Mouse (Mus musculus) gastrocnemius, adult 2 months (tissue): ENCODE measurements at regions not wholly inside any gene's neighbourhood (a gene's known extent, or its start where the extent isn't known, plus 50 kb on each side); places are given as distances from the start of the nearest gene placed in this dataset.

ENCODE experiments used
- DNase-seq: peaks from one replicate; pipeline ENCODE4 v3.0.0; 2022
- H3K27ac ChIP-seq: fragments of 200-600 bp; 2 replicates; pipeline ENCODE4 v1.8.1; 2022; ENCODE audit warnings: mild to moderate bottlenecking
- H3K4me3 ChIP-seq: fragments of 200-600 bp; 2 replicates; pipeline ENCODE4 v1.8.1; 2022; ENCODE audit warnings: mild to moderate bottlenecking, moderate library complexity
- CTCF ChIP-seq: fragments of 200-600 bp; IDR thresholded peaks from 2 replicates; pipeline ENCODE4 v1.8.1; 2022; ENCODE audit warnings: antibody characterized with exemption, mild to moderate bottlenecking, moderate library complexity
- intact Hi-C: fragments of 180-260 bp; cut with DNase I; formaldehyde crosslinking; loops from one replicate; pipeline ENCODE4 v1.15.1; 2025

GRCm38 (mm10) chr16:70835006-70835405 lies 521.3 kb downstream of the Gbe1 start:
- DNase-seq: no peak
- H3K27ac ChIP-seq: no peak overlapping the region
- H3K4me3 ChIP-seq: no peak overlapping the region
- intact Hi-C loops: no loop called here
- no peak for TF ChIP-seq CTCF

- TF ChIP-seq CTCF: no peak
- Histone ChIP-seq H3K4me3 (no peak overlapping the region), H3K27ac (no peak overlapping the region)
- intact Hi-C loops: no loop called here
- no peak for DNase-seq
Observed at GRCm38 (mm10) chr16:70838139-70838538, 524.4 kb downstream of the Gbe1 start.

GRCm38 (mm10) chr16:70868241-70868640 lies 554.5 kb downstream of the Gbe1 start:
- Histone ChIP-seq H3K4me3 (no peak overlapping the region), H3K27ac (no peak overlapping the region)
- intact Hi-C loops: no loop called here
- TF ChIP-seq CTCF: 0 out of 2 replicates have a peak, but pooled peaks have one; percentile 3
- DNase-seq: no peak

- no peak overlapping the region for H3K27ac ChIP-seq
- no peak for TF ChIP-seq CTCF
- DNase-seq: no peak
- no peak overlapping the region for H3K4me3 ChIP-seq
- intact Hi-C loops: no loop called here
Observed at GRCm38 (mm10) chr16:70869205-70869604, 555.5 kb downstream of the Gbe1 start.

- TF ChIP-seq CTCF: no peak
- no peak for DNase-seq
- Histone ChIP-seq H3K4me3 (no peak overlapping the region), H3K27ac (no peak overlapping the region)
- intact Hi-C loops: no loop called here
Observed at GRCm38 (mm10) chr16:70874080-70874479, 560.3 kb downstream of the Gbe1 start.

GRCm38 (mm10) chr16:70880678-70881077 lies 566.9 kb downstream of the Gbe1 start:
- intact Hi-C loops: no loop called here
- Histone ChIP-seq H3K4me3 (no peak overlapping the region), H3K27ac (no peak overlapping the region)
- DNase-seq: no peak
- TF ChIP-seq CTCF: no peak

GRCm38 (mm10) chr16:70881098-70881850 lies 567.5 kb downstream of the Gbe1 start:
- DNase-seq: no peak
- intact Hi-C loops: no loop called here
- no peak for TF ChIP-seq CTCF

GRCm38 (mm10) chr16:70900085-70900484 lies 586.3 kb downstream of the Gbe1 start:
- no peak overlapping the region for H3K4me3 ChIP-seq
- no peak for DNase-seq
- H3K27ac ChIP-seq: no peak overlapping the region
- intact Hi-C loops: no loop called here
- no peak for TF ChIP-seq CTCF

More at GRCm38 (mm10) chr16:70881098-70881850, 567.5 kb downstream of the Gbe1 start:
- H3K4me3 ChIP-seq: no peak overlapping the region
- H3K27ac ChIP-seq: no peak overlapping the region

GRCm38 (mm10) chr16:70920047-70920446 lies 606.3 kb downstream of the Gbe1 start:
- H3K4me3 ChIP-seq: no peak overlapping the region
- intact Hi-C loops: no loop called here
- TF ChIP-seq CTCF: no peak
- H3K27ac ChIP-seq: no peak overlapping the region
- no peak for DNase-seq

GRCm38 (mm10) chr16:70929651-70930050 lies 615.9 kb downstream of the Gbe1 start:
- intact Hi-C loops: no loop called here
- TF ChIP-seq CTCF: no peak
- no peak overlapping the region for H3K4me3 ChIP-seq
- no peak overlapping the region for H3K27ac ChIP-seq
- no peak for DNase-seq

- TF ChIP-seq CTCF: no peak
- Histone ChIP-seq H3K27ac (no peak overlapping the region), H3K4me3 (no peak overlapping the region)
- DNase-seq: no peak
- intact Hi-C loops: no loop called here
Observed at GRCm38 (mm10) chr16:70935959-70936358, 622.2 kb downstream of the Gbe1 start.

GRCm38 (mm10) chr16:70952937-70953336 lies 639.2 kb downstream of the Gbe1 start:
- no peak for TF ChIP-seq CTCF
- H3K4me3 ChIP-seq: no peak overlapping the region
- intact Hi-C loops: no loop called here
- DNase-seq: no peak
- H3K27ac ChIP-seq: no peak overlapping the region
